Mouse (Mus musculus) layer of hippocampus, adult 11-12 months (tissue): ENCODE measurements around the gene Duoxa1.
"Not testable (repeated sequence)": the region's sequence is repeated elsewhere in the genome, so short reads cannot be mapped to it uniquely, and the experiment has no call there.

Experiments
- DNase-seq: peaks from one replicate; pipeline ENCODE4 v3.0.0; 2022; ENCODE audit warnings: low spot score

Duoxa1 gene

DNA sequence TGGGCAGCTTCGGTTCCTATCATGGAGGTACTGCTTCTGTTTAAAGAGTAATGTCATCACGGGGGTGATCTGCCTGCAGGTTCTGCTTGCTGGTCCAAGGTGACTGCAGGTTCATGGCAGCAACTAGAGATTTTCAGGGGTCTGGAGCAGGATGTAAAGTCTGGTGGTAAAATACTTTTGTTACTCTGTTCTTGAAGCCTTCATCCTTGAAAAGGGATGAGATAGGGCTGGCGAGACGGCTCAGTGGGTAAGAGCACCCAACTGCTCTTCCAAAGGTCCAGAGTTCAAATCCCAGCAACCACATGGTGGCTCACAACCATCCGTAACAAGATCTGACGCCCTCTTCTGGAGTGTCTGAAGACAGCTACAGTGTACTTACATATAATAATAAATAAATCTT is 16.8 kb upstream of the Duoxa1 start:
- DNase-seq: not testable (repeated sequence)

GRCm38 (mm10) chr2:122327986-122328385 is 14.5 kb upstream of the Duoxa1 start:
- DNase-seq: no peak

DNA sequence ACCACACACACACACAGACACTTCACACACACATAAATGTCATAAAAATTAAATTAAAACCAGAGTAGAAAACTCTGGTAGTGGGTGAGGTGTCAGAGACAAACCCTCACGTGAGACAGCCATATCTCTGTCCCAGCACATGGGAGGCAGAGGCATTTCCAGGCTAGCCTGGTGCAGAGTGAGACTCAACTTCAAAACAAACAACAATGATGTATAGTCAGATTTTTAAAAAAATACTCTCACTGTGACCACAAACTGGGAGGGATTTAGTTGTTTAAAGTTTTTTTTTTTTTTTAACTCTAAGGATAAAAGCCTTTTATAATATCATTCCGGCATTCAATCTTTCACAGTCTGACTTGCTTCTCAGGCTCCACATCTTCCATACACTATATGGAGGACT is 11.8 kb upstream of the Duoxa1 start:
- no peak for DNase-seq

GRCm38 (mm10) chr2:122324586-122324985 is 11.1 kb upstream of the Duoxa1 start:
- DNase-seq: no peak

DNA sequence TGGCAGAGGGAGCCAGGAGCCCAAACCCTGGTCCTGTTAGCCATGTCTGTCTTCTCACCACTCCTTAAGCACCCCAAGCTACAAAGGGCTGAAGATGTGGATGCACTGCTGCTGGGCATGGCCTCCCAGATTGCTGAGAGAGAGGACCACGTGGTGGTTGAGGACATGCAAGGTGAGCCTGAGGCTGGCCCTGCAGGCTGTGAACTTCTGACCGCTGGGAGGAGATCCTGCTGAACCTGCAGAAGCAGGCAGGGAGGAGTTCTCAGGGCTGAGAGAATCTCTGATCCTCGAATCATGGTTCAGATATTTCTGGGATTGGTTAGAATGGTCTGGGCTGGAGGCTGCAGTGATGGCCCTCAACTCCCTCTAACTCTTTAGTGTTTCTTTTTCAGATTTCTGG is 10.4 kb upstream of the Duoxa1 start:
- no peak for DNase-seq

- DNase-seq: no peak
Observed at GRCm38 (mm10) chr2:122317384-122317783, 3.9 kb upstream of the Duoxa1 start.

- DNase-seq: no peak
Observed at GRCm38 (mm10) chr2:122315372-122315771, 1.8 kb upstream of the Duoxa1 start, which contains the start of gene Duox1. Duox1 (plus strand) TSS chr2:122315672.

DNA sequence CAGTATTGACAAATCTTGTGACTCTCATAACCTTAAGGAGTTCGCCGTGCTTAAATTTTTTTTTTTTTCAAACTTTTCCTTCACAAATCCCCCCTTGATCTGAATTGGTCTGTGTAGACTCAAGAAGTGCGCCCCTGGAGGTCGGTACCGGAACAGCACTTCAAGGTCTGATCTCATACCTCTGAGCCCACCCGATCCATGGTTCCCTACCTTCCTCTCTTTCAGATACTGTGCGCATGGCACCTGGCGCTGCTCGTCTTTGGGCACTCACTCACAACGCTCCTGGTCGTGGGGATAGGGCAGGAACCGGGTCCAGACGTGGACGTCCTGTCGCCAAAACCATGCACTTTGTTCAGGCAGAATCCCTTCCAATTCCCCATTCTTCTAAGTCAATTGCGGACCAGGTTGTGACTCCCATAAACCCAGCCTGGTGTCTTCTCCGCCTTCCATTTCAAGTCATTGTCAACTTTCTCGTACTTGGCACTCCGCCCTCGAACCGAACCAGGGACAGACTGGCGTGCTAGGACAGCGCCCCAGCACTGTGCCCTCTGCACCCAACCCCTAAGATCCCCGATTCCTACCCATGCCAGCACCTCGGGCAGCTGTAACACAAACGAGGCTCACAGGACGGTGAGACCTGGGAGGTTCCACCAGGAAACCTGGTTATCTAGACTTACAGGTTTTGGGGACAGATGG is 660 bp downstream of the Duoxa1 start:
- peak; percentile 68 for DNase-seq

- no peak for DNase-seq
Observed at GRCm38 (mm10) chr2:122311561-122311960, 2.0 kb downstream of the Duoxa1 start.

GRCm38 (mm10) chr2:122309647-122310046 is 3.9 kb downstream of the Duoxa1 start:
- no peak for DNase-seq

DNA sequence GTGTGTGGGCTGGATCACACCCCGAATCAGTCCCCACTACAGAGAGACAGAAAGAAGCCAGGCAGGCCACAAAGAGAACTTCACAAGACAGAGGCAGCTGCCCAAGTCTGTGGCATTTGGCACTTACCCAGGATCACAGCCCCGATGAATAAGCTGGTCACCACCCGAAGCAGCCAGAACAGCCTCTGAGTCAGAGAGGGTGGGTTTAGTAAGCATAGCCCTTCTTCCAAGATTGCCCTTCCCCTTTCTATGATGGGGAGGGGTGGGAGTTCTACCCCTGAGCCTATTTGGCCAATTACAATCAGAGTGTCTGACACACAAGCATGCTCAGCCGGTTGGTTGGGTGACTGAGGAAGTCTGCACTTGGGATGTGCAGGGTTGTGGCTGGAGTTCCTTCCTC is 7.3 kb downstream of the Duoxa1 start:
- DNase-seq: peak; percentile 18

GRCm38 (mm10) chr2:122305097-122305892 is 8.2 kb downstream of the Duoxa1 start:
- DNase-seq: no peak

GRCm38 (mm10) chr2:122304544-122304943 is 9.0 kb downstream of the Duoxa1 start:
- no peak for DNase-seq

DNA sequence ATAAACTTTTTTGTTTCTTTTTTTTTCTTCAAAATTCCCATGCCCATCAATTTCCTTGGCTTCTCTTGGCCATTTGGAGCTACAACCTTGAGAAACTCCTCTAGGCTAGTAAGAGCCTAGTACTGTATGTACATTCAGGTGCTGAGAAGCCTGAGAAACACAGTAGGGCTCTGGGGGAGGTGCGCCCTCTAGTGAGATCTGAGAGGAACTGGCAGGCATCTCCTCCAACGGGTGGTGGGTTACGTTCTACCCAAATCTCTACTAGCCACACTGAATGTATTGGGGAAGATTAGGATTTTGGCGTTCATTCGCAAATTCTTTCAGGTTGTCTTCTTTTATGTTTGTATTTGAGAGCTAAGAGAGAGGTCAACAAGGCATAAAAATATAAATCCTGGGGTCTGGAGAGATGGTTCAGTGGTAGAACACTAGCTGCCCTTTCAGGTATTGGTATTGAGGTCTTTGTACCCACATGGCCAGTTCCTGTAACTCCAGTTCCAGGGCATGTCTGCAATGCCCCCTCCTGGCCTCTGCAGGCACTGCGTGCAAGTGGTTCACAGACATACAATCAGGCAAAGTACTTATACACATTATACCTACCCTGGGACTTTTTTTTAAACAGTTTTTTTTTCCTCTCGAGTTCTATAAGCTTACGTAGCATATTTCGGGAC is 10.8 kb downstream of the Duoxa1 start:
- peak; percentile 52 for DNase-seq

DNA sequence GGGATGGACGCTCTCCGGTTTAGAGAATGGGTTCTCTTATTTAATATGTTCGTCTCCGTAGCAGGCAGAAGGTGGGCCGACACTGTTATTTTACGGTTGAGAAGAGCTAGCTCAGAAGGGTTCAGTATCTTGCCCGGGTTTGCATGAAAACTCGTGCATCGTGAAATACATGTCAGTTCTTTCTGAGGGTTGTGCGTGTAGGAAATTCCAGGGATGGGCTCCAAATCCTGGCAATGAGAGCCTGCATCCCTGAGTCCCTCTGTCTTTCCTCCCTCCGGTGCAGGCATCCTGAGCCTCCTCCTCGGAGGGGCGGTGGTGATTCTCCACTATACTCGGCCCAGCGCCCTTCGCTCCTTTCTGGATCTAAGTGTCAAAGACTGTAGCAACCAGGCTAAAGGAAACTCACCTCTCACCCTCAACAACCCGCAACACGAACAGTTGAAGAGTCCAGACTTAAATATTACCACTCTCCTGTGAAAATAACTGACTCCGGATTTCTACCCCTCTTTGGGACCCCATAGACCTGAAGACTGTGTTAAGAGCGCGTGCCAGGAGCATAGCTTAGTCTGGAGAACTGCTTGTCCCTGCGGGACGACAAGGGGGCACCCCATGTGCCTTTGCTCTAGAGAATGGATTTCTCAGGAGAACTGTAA is 11.5 kb downstream of the Duoxa1 start:
- DNase-seq: no peak

DNA sequence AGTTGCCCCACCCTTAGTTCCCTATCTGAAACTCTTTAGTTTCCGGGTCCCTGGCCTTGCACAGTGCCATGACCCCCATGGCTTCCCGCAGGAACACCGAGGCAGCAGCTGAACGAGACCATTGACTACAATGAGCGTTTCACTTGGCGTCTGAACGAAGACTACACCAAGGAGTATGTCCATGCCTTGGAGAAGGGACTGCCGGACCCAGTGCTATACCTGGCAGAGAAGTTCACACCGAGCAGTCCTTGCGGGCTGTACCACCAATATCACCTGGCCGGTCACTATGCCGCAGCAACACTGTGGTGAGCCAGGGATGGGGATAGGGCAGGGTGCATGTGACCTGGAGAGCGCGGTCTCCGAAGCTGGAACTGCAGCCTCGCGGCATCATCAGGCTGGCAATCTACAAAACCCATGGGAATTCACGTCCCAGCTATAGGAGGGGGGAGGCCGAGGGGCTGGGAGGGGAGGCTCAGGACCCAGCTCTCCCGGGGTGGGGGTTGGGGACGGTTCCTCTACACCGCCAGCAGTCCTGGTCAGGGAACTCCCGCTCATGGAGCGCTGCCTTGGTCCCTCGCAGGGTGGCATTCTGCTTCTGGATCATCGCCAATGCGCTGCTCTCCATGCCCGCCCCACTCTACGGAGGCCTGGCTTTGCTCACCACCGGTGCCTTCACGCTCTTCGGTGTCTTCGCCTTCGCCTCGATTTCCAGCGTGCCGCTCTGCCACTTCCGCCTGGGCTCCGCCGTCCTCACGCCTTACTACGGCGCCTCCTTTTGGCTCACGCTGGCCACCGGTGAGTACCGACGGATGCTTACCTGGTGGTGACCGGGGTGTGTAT is 12.2 kb downstream of the Duoxa1 start:
- DNase-seq: peak; percentile 17

- DNase-seq: no peak
Observed at GRCm38 (mm10) chr2:122300656-122301020, 12.9 kb downstream of the Duoxa1 start.

DNA sequence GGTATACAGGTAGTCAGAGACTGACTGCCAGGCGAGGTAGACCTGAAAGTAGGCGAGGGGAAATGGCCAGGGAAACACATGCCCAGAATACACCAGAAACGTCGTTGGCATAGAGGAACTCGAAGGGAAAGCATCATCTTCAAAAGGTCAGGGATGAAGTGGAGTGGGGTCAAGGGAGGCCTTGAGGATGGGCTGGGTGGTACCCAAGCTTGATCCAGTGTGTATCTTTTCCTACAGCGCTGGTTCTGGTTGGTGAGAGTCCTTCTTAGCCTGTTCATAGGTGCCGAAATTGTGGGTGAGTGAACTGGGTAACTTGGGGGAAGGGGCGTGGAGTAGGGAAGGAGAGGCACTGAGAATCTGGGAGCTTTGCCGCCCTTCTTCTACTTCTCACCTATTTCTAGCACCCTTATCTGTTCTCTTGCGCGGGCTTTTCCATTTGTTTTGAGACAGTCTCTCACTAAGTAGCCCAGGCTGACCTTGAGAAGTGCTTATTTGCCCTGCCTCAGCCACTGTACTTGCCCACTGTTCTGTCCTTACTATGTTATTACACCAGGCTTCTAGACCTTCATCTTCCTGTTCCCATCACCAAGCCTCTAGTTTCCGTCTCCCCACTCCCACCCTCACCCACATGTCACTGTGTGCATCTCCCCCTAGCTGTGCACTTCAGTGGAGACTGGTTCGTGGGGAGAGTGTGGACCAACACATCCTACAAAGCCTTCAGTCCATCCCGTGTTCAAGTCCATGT is 13.4 kb downstream of the Duoxa1 start:
- no peak for DNase-seq

DNA sequence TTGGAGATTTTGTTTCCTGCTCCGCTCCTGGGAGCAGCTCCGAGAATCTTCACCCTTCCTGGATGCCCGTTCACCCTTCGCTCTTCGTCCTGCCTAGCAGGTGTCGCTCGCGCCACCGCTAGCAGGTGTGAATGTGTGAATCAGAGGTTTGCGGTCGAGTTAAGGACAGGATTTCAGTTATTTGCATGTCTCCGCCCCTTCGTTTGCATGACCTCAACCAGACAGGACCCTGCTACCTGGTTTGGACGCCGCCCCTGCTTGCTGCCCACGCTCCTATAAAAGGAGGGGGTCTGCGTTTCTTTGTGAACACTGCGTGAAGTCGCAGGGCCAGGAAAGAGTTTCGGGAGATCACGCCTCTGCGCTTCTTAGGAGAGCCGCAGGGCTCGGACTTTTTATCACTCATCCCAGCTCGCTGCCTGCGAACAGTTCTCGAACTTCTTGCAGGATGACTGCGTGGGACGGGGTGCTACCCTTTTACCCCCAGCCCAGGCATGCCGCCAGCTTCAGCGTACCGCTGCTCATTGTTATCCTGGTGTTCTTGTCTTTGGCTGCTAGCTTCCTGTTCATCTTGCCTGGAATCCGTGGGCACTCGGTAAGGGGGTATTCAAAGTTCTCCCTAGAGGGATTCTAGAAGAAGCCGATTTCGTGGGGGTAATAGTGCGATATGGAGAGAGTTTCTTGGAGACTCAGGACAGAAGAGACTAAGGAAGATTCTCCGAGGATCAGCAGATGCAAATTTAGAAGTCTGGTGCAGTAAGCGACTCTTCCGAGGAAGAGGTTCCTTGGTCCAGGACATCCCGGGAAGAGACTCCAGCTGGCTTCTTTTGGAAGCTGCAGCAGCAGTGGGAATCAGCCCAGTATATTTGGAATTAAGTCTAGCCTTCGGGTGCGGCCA is 14.7 kb downstream of the Duoxa1 start, which contains the start of gene Duoxa2:
Gene Duoxa2, plus strand, starts transcription at position 305 of the 895 bp plus-strand sequence.
- DNase-seq: no peak

GRCm38 (mm10) chr2:122298096-122298499 is 15.4 kb downstream of the Duoxa1 start, which contains the start of gene Duox2:
Duox2 (minus strand) TSS chr2:122298449.
- DNase-seq: no peak
